Mouse (Mus musculus) thymus, adult 2 months (tissue): ENCODE data around the gene Pop4.

Experiments used
- CTCF ChIP-seq: fragments of 200-500 bp; IDR thresholded peaks from 2 replicates; pipeline ENCODE4 v1.5.1; 2012; ENCODE audit warnings: mild to moderate bottlenecking, control low read depth, low read length, moderate library complexity, borderline replicate concordance; ENCODE audit not compliant: control insufficient read depth, poor library complexity, insufficient read depth; ENCODE audit errors: extremely low read depth
- POLR2A ChIP-seq: fragments of 200-500 bp; IDR thresholded peaks from 2 replicates; pipeline ENCODE4 v1.6.1; 2012; ENCODE audit warnings: mild to moderate bottlenecking, low read length, control low read depth, moderate library complexity; ENCODE audit not compliant: control insufficient read depth, poor library complexity, insufficient read depth; ENCODE audit errors: extremely low read depth

DNA sequence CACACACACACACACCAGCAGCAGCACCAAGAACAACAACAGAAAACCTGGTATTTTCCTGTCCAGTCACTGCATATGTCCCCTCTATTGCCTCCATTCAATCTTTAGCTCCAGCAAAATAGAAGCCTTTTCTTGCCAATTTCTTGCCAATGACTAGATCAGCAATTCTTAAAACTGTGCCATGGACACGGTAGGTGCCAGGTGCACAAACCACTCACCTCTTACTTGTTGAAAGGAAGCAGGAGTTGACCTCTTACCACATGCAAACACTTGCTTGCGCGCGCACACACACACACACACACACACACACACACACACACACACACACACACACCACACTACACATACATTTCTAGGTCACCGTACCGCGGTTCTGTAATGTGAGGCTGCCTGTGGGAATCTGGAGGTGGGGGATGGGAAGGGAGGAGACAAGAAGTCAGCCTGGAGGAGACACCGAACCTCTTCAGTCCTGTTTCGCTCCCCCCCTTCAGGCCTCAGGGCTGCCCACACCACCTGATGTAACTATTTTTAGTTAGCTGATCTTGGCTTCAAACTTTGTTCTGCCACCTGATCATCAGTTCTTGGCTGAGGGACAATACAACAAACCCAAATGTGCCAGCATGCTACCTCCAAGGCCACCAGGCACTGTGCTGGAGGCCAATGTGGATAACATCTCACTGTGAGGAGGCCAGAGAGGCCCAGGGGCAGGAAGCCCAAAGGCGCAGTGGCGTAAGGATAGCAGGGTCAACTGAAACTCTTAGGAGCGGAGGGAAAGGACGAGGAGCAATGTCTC is 46.5 kb downstream of the Pop4 start:
- TF ChIP-seq CTCF (no peak), POLR2A (no peak)
